Mouse (Mus musculus) lung, embryonic 15.5 days (tissue): Measurements from ENCODE around the gene Hoxb9. TPM values are rescaled to one million over a fixed set of nuclear protein-coding genes. Genes with fewer than 3 reads are reported as not detected.
A peak's percentile ranks its signal among the peaks of the same experiment; 100 is the strongest.

Source experiments
- ATAC-seq: fragments of 200-750 bp; cut with Nextera tagmentation; 2 replicates; pipeline ENCODE4 v1.8.0; 2017; ENCODE audit warnings: moderate number of reproducible peaks, borderline replicate concordance; ENCODE audit not compliant: low FRiP score, low TSS enrichment; ENCODE audit errors: extremely low read depth
- H3K27ac ChIP-seq: fragments of 300-500 bp; sonication (generic); 2 replicates; pipeline ENCODE4 v1.5.1; 2015; ENCODE audit warnings: moderate library complexity, mild to moderate bottlenecking, inconsistent platforms
- H3K27me3 ChIP-seq: fragments of 300-500 bp; sonication (generic); 2 replicates; pipeline ENCODE4 v1.6.1; 2015; ENCODE audit warnings: inconsistent platforms
- H3K36me3 ChIP-seq: fragments of 300-500 bp; sonication (generic); 2 replicates; pipeline ENCODE4 v1.6.1; 2015; ENCODE audit warnings: inconsistent platforms
- H3K4me1 ChIP-seq: fragments of 300-500 bp; sonication (generic); 2 replicates; pipeline ENCODE4 v1.6.1; 2015; ENCODE audit warnings: inconsistent platforms
- H3K4me2 ChIP-seq: fragments of 300-500 bp; sonication (generic); 2 replicates; pipeline ENCODE4 v1.6.1; 2015; ENCODE audit warnings: inconsistent platforms, mild to moderate bottlenecking, moderate library complexity
- H3K4me3 ChIP-seq: fragments of 300-500 bp; sonication (generic); 2 replicates; pipeline ENCODE4 v1.5.1; 2015; ENCODE audit warnings: mild to moderate bottlenecking, inconsistent platforms
- H3K9ac ChIP-seq: fragments of 300-500 bp; sonication (generic); 2 replicates; pipeline ENCODE4 v1.6.1; 2015; ENCODE audit warnings: inconsistent platforms
- H3K9me3 ChIP-seq: fragments of 300-500 bp; sonication (generic); 2 replicates; pipeline ENCODE4 v1.6.1; 2016; ENCODE audit warnings: inconsistent platforms
- WGBS: fragments of 180-500 bp; shearing (Covaris S2); methylation state at CpG from one replicate; pipeline ENCODE4 v1.1.7; 2015; 5-methylcytosine and 5-hydroxymethylcytosine counted together
- polyA plus RNA-seq: library from polyadenylated mRNA; unstranded; fragments of >200 nt; fragmentation: Nextera tagmentation; extraction: Ambion mirVana; gene quantifications from 2 replicates; pipeline ENCODE4 v1.2.1, GENCODE M21; 2015

Hoxb9 gene
- polyA plus RNA-seq, 1 experiment from 2014 or later = 0.27 TPM

- peak overlapping the region; percentile 47 for H3K4me3 ChIP-seq
- H3K36me3 ChIP-seq = no peaks in the 10 kb centered on the region
- ATAC-seq = no peak
- H3K27me3 ChIP-seq = peaks cover 86% of the 10 kb centered on the region
- H3K4me1 ChIP-seq = peaks cover 41% of the 10 kb centered on the region
- H3K9me3 ChIP-seq = no peaks in the 10 kb centered on the region
- WGBS = 1% methylated on average over 34 of the region's 34 CpGs
- H3K9ac ChIP-seq = peak overlapping the region; percentile 67
- H3K27ac ChIP-seq = peak overlapping the region; percentile 99
- peak overlapping the region; percentile 70 for H3K4me2 ChIP-seq
These were observed 43.5 kb downstream of the Hoxb9 start for GRCm38 (mm10) chr11:96314671-96315343.

GRCm38 (mm10) chr11:96315344-96315681, 44.1 kb downstream of the Hoxb9 start:
- Histone ChIP-seq H3K4me2 (peak overlapping the region; percentile 70), H3K4me3 (peak overlapping the region; percentile 47), H3K9me3 (no peaks in the 10 kb centered on the region), H3K27ac (peak overlapping the region; percentile 99), H3K4me1 (peaks cover 41% of the 10 kb centered on the region), H3K36me3 (no peaks in the 10 kb centered on the region), H3K27me3 (peaks cover 87% of the 10 kb centered on the region), H3K9ac (peak overlapping the region; percentile 67)
- WGBS = 4% methylated on average over 5 of the region's 5 CpGs
- ATAC-seq = no peak

- H3K9me3 ChIP-seq = no peaks in the 10 kb centered on the region
- no peaks in the 10 kb centered on the region for H3K36me3 ChIP-seq
- ATAC-seq = no peak
- peak overlapping the region; percentile 70 for H3K4me2 ChIP-seq
- H3K4me3 ChIP-seq = peak overlapping the region; percentile 58
- 10% methylated on average over 18 of the region's 18 CpGs for WGBS
- peak overlapping the region; percentile 99 for H3K27ac ChIP-seq
- H3K27me3 ChIP-seq = peaks cover 72% of the 10 kb centered on the region
- peak overlapping the region; percentile 63 for H3K9ac ChIP-seq
- peaks cover 31% of the 10 kb centered on the region for H3K4me1 ChIP-seq
These were observed 45.7 kb downstream of the Hoxb9 start for GRCm38 (mm10) chr11:96316696-96317607.

- peak within 1 kb of the TSS; percentile 58 for H3K4me3 ChIP-seq
- H3K27me3 ChIP-seq = peaks cover 71% of the 10 kb centered on the region
- no peaks in the 10 kb centered on the region for H3K9me3 ChIP-seq
- H3K36me3 ChIP-seq = no peaks in the 10 kb centered on the region
- 3% methylated on average over 28 of the region's 28 CpGs for WGBS
- peak; percentile 4; the same call in 1 of the 2 replicates for ATAC-seq
- peak within 1 kb of the TSS; percentile 70 for H3K4me2 ChIP-seq
- peak within 1 kb of the TSS; percentile 99 for H3K27ac ChIP-seq
- H3K4me1 ChIP-seq = peaks cover 28% of the 10 kb centered on the region; the same call in 1 of the 2 replicates
- H3K9ac ChIP-seq = peak within 1 kb of the TSS; percentile 77
These were observed 46.5 kb downstream of the Hoxb9 start, which contains the start of gene Hoxb4 for GRCm38 (mm10) chr11:96317608-96318367. TSS of gene Hoxb4 (plus strand) at chr11:96318267.

- WGBS = under 1% methylated on average over 34 of the region's 45 CpGs
- H3K9ac ChIP-seq = peak overlapping the region; percentile 77
- no peaks in the 10 kb centered on the region for H3K36me3 ChIP-seq
- H3K4me3 ChIP-seq = peak overlapping the region; percentile 58
- H3K27me3 ChIP-seq = peaks cover 65% of the 10 kb centered on the region
- H3K4me1 ChIP-seq = peaks cover 21% of the 10 kb centered on the region; the same call in 1 of the 2 replicates
- peak overlapping the region; percentile 99 for H3K27ac ChIP-seq
- peak overlapping the region; percentile 70 for H3K4me2 ChIP-seq
- peak; percentile 73 for ATAC-seq
- H3K9me3 ChIP-seq = no peaks in the 10 kb centered on the region
These were observed 47.3 kb downstream of the Hoxb9 start for GRCm38 (mm10) chr11:96318368-96319070.

GRCm38 (mm10) chr11:96319071-96319902, 48.0 kb downstream of the Hoxb9 start:
- Histone ChIP-seq H3K4me1 (peaks cover 18% of the 10 kb centered on the region; the same call in 1 of the 2 replicates), H3K27me3 (peaks cover 62% of the 10 kb centered on the region), H3K36me3 (no peaks in the 10 kb centered on the region), H3K27ac (peak overlapping the region; percentile 99), H3K4me3 (peak overlapping the region; percentile 58), H3K4me2 (peak overlapping the region; percentile 70), H3K9ac (peak overlapping the region; percentile 77), H3K9me3 (no peaks in the 10 kb centered on the region)
- under 1% methylated on average over 26 of the region's 34 CpGs for WGBS
- peak; percentile 72 for ATAC-seq

- H3K4me2 ChIP-seq = peak overlapping the region; percentile 70
- no peaks in the 10 kb centered on the region for H3K9me3 ChIP-seq
- WGBS = under 1% methylated on average over 29 of the region's 29 CpGs
- peaks cover 17% of the 10 kb centered on the region; the same call in 1 of the 2 replicates for H3K4me1 ChIP-seq
- peak overlapping the region; percentile 77 for H3K9ac ChIP-seq
- H3K36me3 ChIP-seq = no peaks in the 10 kb centered on the region
- peak overlapping the region; percentile 58 for H3K4me3 ChIP-seq
- H3K27me3 ChIP-seq = peaks cover 60% of the 10 kb centered on the region
- H3K27ac ChIP-seq = peak overlapping the region; percentile 99
- ATAC-seq = no peak; the same call in 1 of the 2 replicates
These were observed 48.7 kb downstream of the Hoxb9 start for GRCm38 (mm10) chr11:96319910-96320309.

- H3K27me3 ChIP-seq = peaks cover 60% of the 10 kb centered on the region
- peaks cover 16% of the 10 kb centered on the region; the same call in 1 of the 2 replicates for H3K4me1 ChIP-seq
- no peak for ATAC-seq
- 6% methylated on average over 17 of the region's 17 CpGs for WGBS
- no peaks in the 10 kb centered on the region for H3K36me3 ChIP-seq
- peak overlapping the region; percentile 99 for H3K27ac ChIP-seq
- peak overlapping the region; percentile 58 for H3K4me3 ChIP-seq
- H3K4me2 ChIP-seq = peak overlapping the region; percentile 70
- peak overlapping the region; percentile 77 for H3K9ac ChIP-seq
- H3K9me3 ChIP-seq = no peaks in the 10 kb centered on the region
These were observed 49.4 kb downstream of the Hoxb9 start for GRCm38 (mm10) chr11:96320688-96321087.

- 8% methylated on average over 5 of the region's 5 CpGs for WGBS
- H3K4me1 ChIP-seq = peaks cover 7% of the 10 kb centered on the region; the same call in 1 of the 2 replicates
- H3K27ac ChIP-seq = peak overlapping the region; percentile 99
- ATAC-seq = no peak
- H3K9ac ChIP-seq = peak overlapping the region; percentile 59
- peaks cover 60% of the 10 kb centered on the region for H3K27me3 ChIP-seq
- no peaks in the 10 kb centered on the region for H3K9me3 ChIP-seq
- H3K4me3 ChIP-seq = peak overlapping the region; percentile 58
- H3K4me2 ChIP-seq = peak overlapping the region; percentile 70
- no peaks in the 10 kb centered on the region for H3K36me3 ChIP-seq
These were observed 50.6 kb downstream of the Hoxb9 start for GRCm38 (mm10) chr11:96321846-96322245.

GRCm38 (mm10) chr11:96322738-96323137, 51.5 kb downstream of the Hoxb9 start:
- no peak for ATAC-seq
- WGBS = 12% methylated on average over 6 of the region's 6 CpGs
- 0 out of 2 replicates have a peak, but pooled peaks cover 7% of the 10 kb centered on the region for H3K4me1 ChIP-seq
- peak overlapping the region; percentile 99 for H3K27ac ChIP-seq
- H3K9me3 ChIP-seq = no peaks in the 10 kb centered on the region
- H3K27me3 ChIP-seq = peaks cover 63% of the 10 kb centered on the region
- H3K36me3 ChIP-seq = no peaks in the 10 kb centered on the region
- peak overlapping the region; percentile 59 for H3K9ac ChIP-seq
- peak overlapping the region; percentile 58 for H3K4me3 ChIP-seq
- H3K4me2 ChIP-seq = peak overlapping the region; percentile 70
